Comparison of ENCODE assay signal across 21 mouse cellular contexts in the genomic region with DNA sequence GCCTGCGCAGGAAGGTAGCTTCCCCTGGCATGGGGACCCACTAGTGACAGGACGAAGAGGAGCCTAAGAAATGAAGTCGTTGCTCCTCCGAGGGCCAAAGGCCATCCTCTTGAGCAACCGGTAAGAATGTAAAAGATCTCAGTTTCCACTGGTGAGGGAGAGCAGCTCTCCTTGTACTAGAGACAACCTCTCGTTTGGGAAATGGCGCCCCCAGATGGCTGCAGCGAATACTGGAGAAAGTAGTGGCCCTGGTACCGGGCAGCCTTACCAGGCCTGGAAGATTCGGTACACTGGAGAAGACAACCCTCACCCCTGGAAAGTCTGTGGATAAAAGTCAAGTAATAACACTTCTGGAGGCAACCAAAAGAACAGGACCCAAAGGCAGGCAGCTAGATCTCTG. TPM values are rescaled to one million over a fixed set of nuclear protein-coding genes. Genes with fewer than 3 reads are reported as not detected.
DNase-seq lines count a peak whose midpoint lies in the region; ATAC-seq and TF ChIP-seq lines count a peak whose summit lies in the region.
"Had no signal": no experiment of that assay in that cellular context is flagged by ENCODE, and none has a peak within 500 bp of the region (broad histone marks: within the 10 kb centered on the region; RNA-seq: fewer than 3 reads in every experiment).

No protein-coding gene starts in this region.

- DNase-seq in forebrain, postnatal 0 days, result no peak
- DNase-seq in right cerebral cortex, postnatal 4 days, result peak; percentile 33
- no peak for DNase-seq in right cerebral cortex, postnatal 25 days
- DNase-seq in limb, embryonic 11.5 days (ENCODE audit: low spot score), result peak; percentile 47
- DNase-seq: adrenal gland, postnatal 36 days; cerebellum, adult 11-12 months; cerebellum, postnatal 25 days; heart, adult 2 months; heart, postnatal 4 days; spleen, adult 18-20 months; thymus, adult 2 months had no signal

- no peak overlapping the region for H3K4me3 ChIP-seq in forebrain, postnatal 0 days (ENCODE audit: low read depth, low read length)
- H3K4me3 ChIP-seq in forebrain, embryonic 15.5 days, result no peak overlapping the region
- no peak overlapping the region for H3K4me3 ChIP-seq in intestine, postnatal 0 days (ENCODE audit: low read depth, low read length)
- no peak overlapping the region for H3K4me3 ChIP-seq in intestine, embryonic 16.5 days (ENCODE audit: low read length)
- H3K4me3 ChIP-seq in limb, embryonic 11.5 days (ENCODE audit: low read depth, low read length), result no peak overlapping the region
- H3K4me3 ChIP-seq in liver, embryonic 12.5 days, result no peak overlapping the region
- H3K4me3 ChIP-seq: embryonic facial prominence, embryonic 15.5 days; heart, adult 2 months; lung, embryonic 15.5 days; midbrain, embryonic 10.5 days had no signal

- H3K36me3 ChIP-seq in forebrain, postnatal 0 days (ENCODE audit: insufficient read depth), result no peaks in the 10 kb centered on the region
- no peaks in the 10 kb centered on the region for H3K36me3 ChIP-seq in forebrain, embryonic 15.5 days
- no peaks in the 10 kb centered on the region for H3K36me3 ChIP-seq in intestine, postnatal 0 days (ENCODE audit: control insufficient read depth, insufficient read depth)
- H3K36me3 ChIP-seq in intestine, embryonic 16.5 days (ENCODE audit: control insufficient read depth, insufficient read depth, low read length), result no peaks in the 10 kb centered on the region
- H3K36me3 ChIP-seq in limb, embryonic 11.5 days (ENCODE audit: control insufficient read depth, insufficient read depth, low read length), result no peaks in the 10 kb centered on the region
- no peaks in the 10 kb centered on the region for H3K36me3 ChIP-seq in liver, embryonic 12.5 days
- H3K36me3 ChIP-seq: embryonic facial prominence, embryonic 15.5 days; lung, embryonic 15.5 days; midbrain, embryonic 10.5 days had no signal

- no peaks in the 10 kb centered on the region for H3K27me3 ChIP-seq in forebrain, postnatal 0 days (ENCODE audit: insufficient read depth, low read length)
- H3K27me3 ChIP-seq in forebrain, embryonic 15.5 days, result no peaks in the 10 kb centered on the region
- H3K27me3 ChIP-seq in intestine, postnatal 0 days (replicated peaks; ENCODE audit: control insufficient read depth, insufficient read depth, low read length), result peaks cover 39% of the 10 kb centered on the region
- H3K27me3 ChIP-seq in intestine, embryonic 16.5 days (replicated peaks; ENCODE audit: control insufficient read depth, insufficient read depth, low read length), result peaks cover 9% of the 10 kb centered on the region
- H3K27me3 ChIP-seq in limb, embryonic 11.5 days (ENCODE audit: control insufficient read depth, insufficient read depth, low read length), result no peaks in the 10 kb centered on the region
- peaks cover 52% of the 10 kb centered on the region for H3K27me3 ChIP-seq in liver, embryonic 12.5 days (replicated peaks)
- H3K27me3 ChIP-seq: embryonic facial prominence, embryonic 15.5 days had no signal

- TF ChIP-seq CTCF in forebrain, postnatal 0 days (IDR thresholded peaks at IDR 0.05; ENCODE audit: low read depth), result peak; percentile 30; the same call in 1 of the 2 replicates
- TF ChIP-seq CTCF in intestine, postnatal 0 days (IDR thresholded peaks at IDR 0.05; ENCODE audit: low read depth), result peak; percentile 14; the same call in 1 of the 2 replicates

- H3K4me1 ChIP-seq in forebrain, postnatal 0 days (ENCODE audit: insufficient read depth), result peaks cover 10% of the 10 kb centered on the region; the same call in 1 of the 2 replicates
- H3K4me1 ChIP-seq in forebrain, embryonic 15.5 days, result peaks cover 26% of the 10 kb centered on the region
- H3K4me1 ChIP-seq in intestine, postnatal 0 days (replicated peaks; ENCODE audit: control insufficient read depth, insufficient read depth, low read length), result no peaks in the 10 kb centered on the region; the same call in 1 of the 2 replicates
- peaks cover 13% of the 10 kb centered on the region for H3K4me1 ChIP-seq in intestine, embryonic 16.5 days (ENCODE audit: control insufficient read depth, insufficient read depth, low read length)
- peaks cover 23% of the 10 kb centered on the region for H3K4me1 ChIP-seq in limb, embryonic 11.5 days (ENCODE audit: control insufficient read depth, insufficient read depth, low read length)
- 0 out of 2 replicates have a peak, but pooled peaks cover 7% of the 10 kb centered on the region for H3K4me1 ChIP-seq in liver, embryonic 12.5 days

- no peaks in the 10 kb centered on the region for H3K9me3 ChIP-seq in forebrain, postnatal 0 days (ENCODE audit: low read length)
- H3K9me3 ChIP-seq in forebrain, embryonic 15.5 days, result no peaks in the 10 kb centered on the region
- H3K9me3 ChIP-seq in intestine, postnatal 0 days (ENCODE audit: control insufficient read depth), result no peaks in the 10 kb centered on the region
- H3K9me3 ChIP-seq in intestine, embryonic 16.5 days (ENCODE audit: control insufficient read depth, low read length), result no peaks in the 10 kb centered on the region
- H3K9me3 ChIP-seq in limb, embryonic 11.5 days (ENCODE audit: control insufficient read depth, low read length), result no peaks in the 10 kb centered on the region
- no peaks in the 10 kb centered on the region for H3K9me3 ChIP-seq in liver, embryonic 12.5 days (replicated peaks)
- H3K9me3 ChIP-seq: embryonic facial prominence, embryonic 15.5 days; lung, embryonic 15.5 days; midbrain, embryonic 10.5 days had no signal

- ATAC-seq in forebrain, postnatal 0 days, result no peak
- ATAC-seq in forebrain, embryonic 15.5 days (replicated peaks), result no peak
- ATAC-seq in intestine, postnatal 0 days, result no peak
- no peak for ATAC-seq in intestine, embryonic 16.5 days
- ATAC-seq in limb, embryonic 11.5 days (ENCODE audit: insufficient number of reproducible peaks, low FRiP score, low TSS enrichment, low read depth), result no peak
- ATAC-seq in liver, embryonic 12.5 days, result no peak

- H3K9ac ChIP-seq in forebrain, postnatal 0 days, result no peak overlapping the region
- no peak overlapping the region for H3K9ac ChIP-seq in forebrain, embryonic 15.5 days (replicated peaks)
- no peak overlapping the region for H3K9ac ChIP-seq in intestine, postnatal 0 days (ENCODE audit: low read depth, low read length)
- H3K9ac ChIP-seq in intestine, embryonic 16.5 days (ENCODE audit: low read depth, low read length), result no peak overlapping the region
- no peak overlapping the region for H3K9ac ChIP-seq in limb, embryonic 11.5 days (ENCODE audit: low read length)
- H3K9ac ChIP-seq in liver, embryonic 12.5 days, result no peak overlapping the region
- H3K9ac ChIP-seq: embryonic facial prominence, embryonic 15.5 days; lung, embryonic 15.5 days had no signal

- WGBS in forebrain, postnatal 0 days, result 78% methylated on average over 10 of the region's 10 CpGs
- 78% methylated on average over 10 of the region's 10 CpGs for WGBS in forebrain, embryonic 15.5 days
- WGBS in intestine, postnatal 0 days, result 76% methylated on average over 10 of the region's 10 CpGs
- 73% methylated on average over 10 of the region's 10 CpGs for WGBS in intestine, embryonic 16.5 days
- 76% methylated on average over 10 of the region's 10 CpGs for WGBS in limb, embryonic 11.5 days
- 55% methylated on average over 10 of the region's 10 CpGs for WGBS in liver, embryonic 12.5 days (ENCODE audit: insufficient replicate concordance)

- H3K4me2 ChIP-seq in forebrain, postnatal 0 days (ENCODE audit: low read depth), result no peak overlapping the region
- no peak overlapping the region for H3K4me2 ChIP-seq in forebrain, embryonic 15.5 days (replicated peaks)
- no peak overlapping the region for H3K4me2 ChIP-seq in intestine, postnatal 0 days (replicated peaks; ENCODE audit: low read depth)
- no peak overlapping the region for H3K4me2 ChIP-seq in intestine, embryonic 16.5 days (ENCODE audit: low read depth, low read length)
- H3K4me2 ChIP-seq in limb, embryonic 11.5 days (ENCODE audit: low read depth, severe bottlenecking), result no peak overlapping the region
- H3K4me2 ChIP-seq in liver, embryonic 12.5 days, result no peak overlapping the region
- H3K4me2 ChIP-seq: embryonic facial prominence, embryonic 15.5 days; lung, embryonic 15.5 days had no signal

- H3K27ac ChIP-seq in forebrain, postnatal 0 days (ENCODE audit: low read depth, low read length), result no peak overlapping the region
- H3K27ac ChIP-seq in forebrain, embryonic 15.5 days (replicated peaks), result no peak overlapping the region
- no peak overlapping the region for H3K27ac ChIP-seq in intestine, postnatal 0 days (ENCODE audit: low read depth, low read length)
- H3K27ac ChIP-seq in intestine, embryonic 16.5 days (ENCODE audit: low read length), result no peak overlapping the region
- H3K27ac ChIP-seq in limb, embryonic 11.5 days (replicated peaks; ENCODE audit: low read depth, low read length), result no peak overlapping the region
- no peak overlapping the region for H3K27ac ChIP-seq in liver, embryonic 12.5 days
- H3K27ac ChIP-seq: embryonic facial prominence, embryonic 15.5 days; heart, adult 2 months; lung, embryonic 15.5 days; macrophage; midbrain, embryonic 10.5 days had no signal

RNA-seq across cellular contexts. Expression of a gene that starts 3.8 kb away (rescaled TPM):
- 13.8 and 26.3 TPM in 2 replicates for total RNA-seq in forebrain, postnatal 0 days (2014; rRNA removed)
- polyA plus RNA-seq in forebrain, postnatal 0 days (2015; fragmentation: Nextera tagmentation; extraction: Ambion mirVana), result 20.1 and 24.2 TPM in 2 replicates
- polyA plus RNA-seq in forebrain, embryonic 15.5 days (2015; fragmentation: Nextera tagmentation; extraction: Ambion mirVana), result 39.4 and 40.1 TPM in 2 replicates
- polyA plus RNA-seq in intestine, postnatal 0 days (2015; fragmentation: Nextera tagmentation; extraction: Ambion mirVana), result 15.8 and 20.7 TPM in 2 replicates
- polyA plus RNA-seq in intestine, embryonic 16.5 days (2015; fragmentation: Nextera tagmentation; extraction: Ambion mirVana), result 56.2 and 58.9 TPM in 2 replicates
- polyA plus RNA-seq in limb, embryonic 11.5 days (2014; fragmentation: Nextera tagmentation; extraction: Ambion mirVana), result 157 and 162 TPM in 2 replicates
- 10.9 and 13.4 TPM in 2 replicates for polyA plus RNA-seq in liver, embryonic 12.5 days (2016; fragmentation: Nextera tagmentation; extraction: Ambion mirVana)
- total RNA-seq: liver, adult 2 months; monocyte, adult 5-6 weeks had no signal
- polyA plus RNA-seq: macrophage had no signal

Comparison
In these comparisons a context has a peak if more than half of its experiments do, and no peak if none do; other contexts are left out.
1. DNase-seq: peak in right cerebral cortex, postnatal 4 days (single experiment) and limb, embryonic 11.5 days (single experiment); none in forebrain, postnatal 0 days (single experiment) and right cerebral cortex, postnatal 25 days (single experiment).